ENCODE assay signal across 19 mouse cellular contexts in the genomic region with DNA sequence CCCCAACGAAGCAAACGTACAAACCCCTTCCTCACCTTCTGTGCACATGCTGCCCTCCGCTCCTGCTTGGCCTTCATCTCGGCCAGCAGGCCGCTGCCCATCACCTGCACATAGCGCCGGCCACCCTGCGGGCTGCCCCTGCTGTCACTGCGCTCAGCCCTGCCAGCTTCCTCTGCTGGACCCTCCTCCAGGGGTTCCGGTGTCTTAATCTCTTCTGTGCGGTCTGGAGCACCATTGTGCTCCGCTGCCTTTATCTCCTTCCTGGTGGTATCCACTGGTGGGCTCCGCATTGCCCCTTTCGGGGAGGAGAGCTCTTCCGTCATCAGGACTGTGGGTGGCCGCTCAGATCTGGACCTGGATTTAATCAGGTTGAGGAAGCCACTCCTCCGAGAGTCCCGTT. TPM values are rescaled to one million over a fixed set of nuclear protein-coding genes. Genes with fewer than 3 reads are reported as not detected.
DNase-seq lines count a peak whose midpoint lies in the region; ATAC-seq and TF ChIP-seq lines count a peak whose summit lies in the region.
"Had no signal": no experiment of that assay in that cellular context is flagged by ENCODE, and none has a peak within 500 bp of the region (broad histone marks: within the 10 kb centered on the region; RNA-seq: fewer than 3 reads in every experiment).

No protein-coding gene starts in this region.

- H3K9me3 ChIP-seq in heart, embryonic 16.5 days (replicated peaks; ENCODE audit: control insufficient read depth, low read length) = no peaks in the 10 kb centered on the region
- H3K9me3 ChIP-seq in liver, embryonic 15.5 days (replicated peaks) = no peaks in the 10 kb centered on the region
- H3K9me3 ChIP-seq: embryonic facial prominence, embryonic 12.5 days; kidney, embryonic 15.5 days; midbrain, embryonic 15.5 days had no signal

- no peak for TF ChIP-seq CTCF in bone marrow macrophage, adult 2 months (IDR thresholded peaks at IDR 0.05; ENCODE audit: low read depth, low read length)

- ATAC-seq in heart, embryonic 16.5 days (replicated peaks; ENCODE audit: extremely low read depth, insufficient read depth, low FRiP score) = no peak
- no peak for ATAC-seq in liver, embryonic 15.5 days (ENCODE audit: insufficient read depth)
- ATAC-seq: CD4-positive, CD25-positive, alpha-beta regulatory T cell, adult 4 months; forebrain, postnatal 0 days; midbrain, embryonic 15.5 days had no signal

- no peaks in the 10 kb centered on the region for H3K36me3 ChIP-seq in heart, embryonic 16.5 days (ENCODE audit: control insufficient read depth, insufficient read depth)
- no peaks in the 10 kb centered on the region for H3K36me3 ChIP-seq in liver, embryonic 15.5 days (replicated peaks)

- no peaks in the 10 kb centered on the region for H3K4me1 ChIP-seq in heart, embryonic 16.5 days (ENCODE audit: control insufficient read depth, insufficient read depth, low read length)
- H3K4me1 ChIP-seq in bone marrow macrophage, adult 2 months (ENCODE audit: control insufficient read depth, insufficient read depth, low read length) = peaks cover 17% of the 10 kb centered on the region
- no peaks in the 10 kb centered on the region for H3K4me1 ChIP-seq in brown adipose tissue, adult 24 weeks (ENCODE audit: control insufficient read depth, insufficient read depth, insufficient read length, low read length)
- H3K4me1 ChIP-seq in liver, embryonic 15.5 days (replicated peaks) = no peaks in the 10 kb centered on the region; the same call in 1 of the 2 replicates
- H3K4me1 ChIP-seq: embryonic facial prominence, embryonic 12.5 days; kidney, embryonic 15.5 days; midbrain, embryonic 15.5 days had no signal

- intact Hi-C loops in heart, postnatal 36 days (cut with DNase I) = no loop called here

- TF ChIP-seq POLR2A in bone marrow macrophage, adult 2 months (IDR thresholded peaks at IDR 0.05; ENCODE audit: borderline replicate concordance, low read depth, low read length) = no peak

- DNase-seq in heart, postnatal 36 days = no peak
- DNase-seq in adrenal gland, postnatal 14 days = no peak
- no peak for DNase-seq in spleen, postnatal 4 days (ENCODE audit: low spot score in 2 of 2)
- DNase-seq: adrenal gland, postnatal 36 days; forebrain, postnatal 0 days; right cerebral cortex, postnatal 4 days; thymus, adult 2 months had no signal

- WGBS in heart, embryonic 16.5 days = 57% methylated on average over 18 of the region's 18 CpGs
- 35% methylated on average over 18 of the region's 18 CpGs for whole genome bisulfite sequencing in liver, embryonic 15.5 days (ENCODE audit: insufficient replicate concordance)

- no peaks in the 10 kb centered on the region for H3K27me3 ChIP-seq in heart, embryonic 16.5 days (ENCODE audit: control insufficient read depth, insufficient read depth, low read length)
- H3K27me3 ChIP-seq in liver, embryonic 15.5 days = peaks cover 11% of the 10 kb centered on the region; the same call in 1 of the 2 replicates
- H3K27me3 ChIP-seq: embryonic facial prominence, embryonic 12.5 days; kidney, embryonic 15.5 days; midbrain, embryonic 15.5 days had no signal

- peak overlapping the region; percentile 7; the same call in 1 of the 2 replicates for H3K4me3 ChIP-seq in heart, embryonic 16.5 days (ENCODE audit: low read length)
- H3K4me3 ChIP-seq in bone marrow macrophage, adult 2 months (ENCODE audit: insufficient read depth, low read length) = peak overlapping the region; percentile 55
- peak overlapping the region; percentile 20; the same call in 1 of the 2 replicates for H3K4me3 ChIP-seq in brown adipose tissue, adult 24 weeks (ENCODE audit: insufficient read depth, low read depth, low read length)
- no peak overlapping the region for H3K4me3 ChIP-seq in liver, embryonic 15.5 days (replicated peaks)
- H3K4me3 ChIP-seq: embryonic facial prominence, embryonic 12.5 days; kidney, embryonic 15.5 days; left cerebral cortex, adult 2 months; midbrain, embryonic 15.5 days had no signal

- H3K27ac ChIP-seq in heart, embryonic 16.5 days (ENCODE audit: low read length) = no peak overlapping the region
- H3K27ac ChIP-seq in bone marrow macrophage, adult 2 months (ENCODE audit: insufficient read depth, low read depth, low read length) = peak overlapping the region; percentile 59
- H3K27ac ChIP-seq in brown adipose tissue, adult 24 weeks (replicated peaks; ENCODE audit: low read depth, low read length) = no peak overlapping the region
- no peak overlapping the region for H3K27ac ChIP-seq in liver, embryonic 15.5 days (replicated peaks)
- H3K27ac ChIP-seq: embryonic facial prominence, embryonic 12.5 days; kidney, embryonic 15.5 days; left cerebral cortex, adult 2 months; midbrain, embryonic 15.5 days had no signal

- H3K9ac ChIP-seq in heart, embryonic 16.5 days (ENCODE audit: low read length) = no peak overlapping the region
- H3K9ac ChIP-seq in liver, embryonic 15.5 days = no peak overlapping the region
- H3K9ac ChIP-seq: embryonic facial prominence, embryonic 12.5 days; forebrain, postnatal 0 days; kidney, embryonic 15.5 days; midbrain, embryonic 15.5 days had no signal

- H3K4me2 ChIP-seq in heart, embryonic 16.5 days (ENCODE audit: low read depth, low read length) = peak overlapping the region; percentile 32
- peak overlapping the region; percentile 33 for H3K4me2 ChIP-seq in liver, embryonic 15.5 days
- H3K4me2 ChIP-seq: embryonic facial prominence, embryonic 12.5 days; kidney, embryonic 15.5 days; midbrain, embryonic 15.5 days had no signal

RNA-seq across cellular contexts. Expression of a gene that starts 45.1 kb away (rescaled TPM):
- not detected in 2 replicates for polyA plus RNA-seq in heart, embryonic 16.5 days (2015; fragmentation: Nextera tagmentation; extraction: Ambion mirVana)
- not detected for total RNA-seq in heart, postnatal 36 days (2021)
- not detected in 2 replicates for polyA plus RNA-seq in bone marrow macrophage, adult 2 months (2012; ENCODE audit: insufficient read depth, insufficient read length, missing spikeins)
- polyA plus RNA-seq in brown adipose tissue, adult 24 weeks (2012; ENCODE audit: insufficient read depth, insufficient read length, missing spikeins) = not detected in 2 replicates
- polyA plus RNA-seq in liver, embryonic 15.5 days (2015; fragmentation: Nextera tagmentation; extraction: Ambion mirVana) = not detected in 2 replicates
- total RNA-seq in adrenal gland, postnatal 14 days (2021) = 2.7 and 2.9 TPM in 2 replicates
- total RNA-seq: gastrocnemius, adult 8-10 months; MEL had no signal
- polyA plus RNA-seq: CD4-positive, CD25-positive, alpha-beta regulatory T cell, adult 4 months; limb, embryonic 11.5 days had no signal
